Mouse (Mus musculus): Measurements from ENCODE around the gene Pwwp2b.

DNA sequence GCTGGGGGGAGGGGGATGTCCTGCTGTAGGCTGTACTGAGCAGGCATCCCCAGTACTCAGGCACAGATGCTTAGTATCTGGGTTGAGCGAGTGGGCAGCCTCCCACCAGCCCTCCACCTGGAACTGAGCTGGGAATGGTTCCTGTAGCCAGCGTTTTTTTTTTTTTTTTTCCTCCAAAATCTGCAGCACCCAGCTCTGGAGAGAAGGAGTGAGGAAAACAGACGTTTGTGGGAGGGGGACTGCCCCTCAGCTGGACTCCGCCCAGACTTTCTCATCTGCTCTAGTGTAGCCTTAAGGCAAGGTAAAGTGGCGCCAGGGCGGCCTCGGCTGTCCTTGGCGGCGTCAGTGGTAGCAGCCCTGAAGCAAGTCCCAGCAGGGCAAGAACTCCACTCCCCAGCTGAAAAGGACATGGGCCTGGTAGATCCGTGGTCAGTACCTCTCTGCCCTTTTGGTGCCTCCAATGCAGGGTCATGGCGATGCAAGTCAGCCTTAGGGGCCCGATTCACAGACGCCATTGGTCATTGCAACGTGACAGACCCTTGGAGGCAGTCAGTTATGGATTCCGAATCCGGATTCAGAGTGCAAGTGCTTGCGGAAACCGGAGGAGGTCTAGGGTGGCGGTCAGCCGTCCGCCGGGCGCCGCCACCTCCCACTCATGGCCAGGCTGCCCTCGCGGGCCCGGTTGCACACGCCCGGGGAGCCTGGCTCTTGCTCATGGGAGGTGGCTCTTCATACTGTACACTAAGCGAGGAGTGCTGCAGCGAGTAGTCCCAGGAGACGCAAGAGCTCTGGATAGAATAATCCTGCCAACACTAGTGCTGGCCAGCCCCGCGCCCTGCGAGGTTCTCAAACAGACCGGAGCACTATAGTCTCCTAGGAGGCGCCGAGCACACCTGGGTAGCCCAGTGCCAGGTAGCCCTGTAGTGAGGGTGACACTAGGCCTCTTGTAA is 1.1 kb upstream of the Pwwp2b start:
- TF ChIP-seq CTCF (IDR thresholded peaks at IDR 0.05 in 2 of 3, conservative IDR thresholded peaks at IDR 0.05 in 1 of 3; ENCODE audit: control insufficient read depth in 1 of 3, insufficient read depth in 1 of 3, low read depth in 2 of 3, low read length in 3 of 3, poor library complexity in 1 of 3, severe bottlenecking in 1 of 3), result no peak
- no peak for TF ChIP-seq MAX (IDR thresholded peaks at IDR 0.05; ENCODE audit: low read length)
- no peak for TF ChIP-seq MYB (IDR thresholded peaks at IDR 0.05; ENCODE audit: low read depth, low read length)
- no peak for TF ChIP-seq BHLHE40 (IDR thresholded peaks at IDR 0.05; ENCODE audit: borderline replicate concordance, low read depth, low read length)

All from MEL (cell line).